Mouse (Mus musculus): ENCODE measurements around the gene Cyld. TPM values are rescaled to one million over a fixed set of nuclear protein-coding genes. Genes with fewer than 3 reads are reported as not detected.
A peak's percentile ranks its signal among the peaks of the same experiment; 100 is the strongest.
"Not testable (repeated sequence)": the region's sequence is repeated elsewhere in the genome, so short reads cannot be mapped to it uniquely, and the experiment has no call there.

Gene Cyld
- polyA plus RNA-seq, 1 experiment: 5.6 TPM

DNA sequence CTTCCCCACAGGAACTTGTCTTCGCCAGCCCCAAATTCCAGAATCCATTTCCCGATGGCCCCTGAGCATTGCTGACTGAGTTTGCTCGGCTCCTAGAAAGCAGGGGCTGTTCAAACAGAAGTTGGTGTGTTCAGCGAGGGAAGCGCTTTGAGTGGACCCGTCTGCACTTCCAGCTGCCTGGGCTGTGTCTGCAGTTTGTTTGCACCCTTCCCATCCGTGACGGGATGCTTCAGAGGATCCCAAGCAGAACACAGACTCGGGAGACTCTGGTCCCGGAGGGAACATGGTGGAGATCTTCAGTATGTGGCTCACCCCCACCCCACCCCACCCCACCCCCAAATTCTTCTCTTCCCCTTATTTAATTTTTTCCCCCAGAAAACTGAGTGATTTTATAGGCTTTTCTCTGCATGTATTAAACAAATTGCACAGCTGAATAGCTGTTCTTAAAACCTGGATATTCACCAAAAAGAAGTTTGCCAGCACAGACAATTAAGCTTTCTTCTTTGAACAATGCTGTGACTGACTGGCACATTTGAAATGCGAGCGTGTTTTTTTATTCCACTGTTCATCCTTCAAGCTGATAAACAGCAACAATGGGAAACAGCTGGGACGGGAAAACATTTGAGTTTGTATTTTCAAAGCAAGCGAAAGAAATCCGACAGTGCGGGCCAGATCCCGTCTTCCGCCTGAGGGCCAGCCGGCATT is 77.9 kb downstream of the Cyld start:
- Histone ChIP-seq H3K4me2 (ENCODE audit: low read depth) (peak overlapping the region; percentile 22), H3K36me3 (ENCODE audit: control insufficient read depth, insufficient read depth) (no peaks in the 10 kb centered on the region), H3K27me3 (ENCODE audit: control insufficient read depth, insufficient read depth, insufficient read length) (peaks cover 45% of the 10 kb centered on the region), H3ac (ENCODE audit: control insufficient read depth, insufficient read length) (no peak overlapping the region), H3K79me2 (ENCODE audit: control insufficient read depth, insufficient read depth) (no peaks in the 10 kb centered on the region), H3K4me3 (no peak overlapping the region)
- TF ChIP-seq MYOG (IDR thresholded peaks at IDR 0.05; ENCODE audit: control insufficient read depth in 1 of 3, insufficient read depth in 1 of 3, insufficient read length in 2 of 3, low read depth in 2 of 3) (no peak), POLR2A (IDR thresholded peaks at IDR 0.05; ENCODE audit: insufficient read length, low read depth) (no peak)

DNA sequence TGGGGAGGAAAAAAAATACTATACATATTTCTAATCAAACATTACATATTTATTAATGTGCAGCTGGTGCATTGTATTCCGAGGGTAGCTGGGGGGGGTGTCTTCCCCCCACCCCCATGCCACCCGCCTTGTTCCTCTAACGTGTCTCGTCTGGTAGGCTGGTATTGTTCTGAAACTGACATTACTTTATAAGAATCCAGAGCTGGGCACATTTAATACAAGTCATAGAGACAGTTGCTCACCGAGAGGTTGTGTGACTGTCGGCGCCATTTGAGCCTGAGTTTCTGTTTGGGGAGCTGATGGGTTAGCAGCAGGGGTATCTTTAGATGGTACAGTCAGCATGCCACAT is 78.4 kb downstream of the Cyld start:
- H3ac ChIP-seq (ENCODE audit: control insufficient read depth, insufficient read length): no peak overlapping the region
- H3K4me3 ChIP-seq: no peak overlapping the region
- no peaks in the 10 kb centered on the region for H3K79me2 ChIP-seq (ENCODE audit: control insufficient read depth, insufficient read depth)
- peaks cover 45% of the 10 kb centered on the region for H3K27me3 ChIP-seq (ENCODE audit: control insufficient read depth, insufficient read depth, insufficient read length)
- H3K36me3 ChIP-seq (ENCODE audit: control insufficient read depth, insufficient read depth): no peaks in the 10 kb centered on the region
- H3K4me2 ChIP-seq (ENCODE audit: low read depth): peak overlapping the region; percentile 22
- no peak for TF ChIP-seq MAX (IDR thresholded peaks at IDR 0.05; ENCODE audit: low read depth)
- no peak for TF ChIP-seq SRF (IDR thresholded peaks at IDR 0.05; ENCODE audit: control insufficient read depth, insufficient read length, low read depth)
- TF ChIP-seq MYOD1 (IDR thresholded peaks at IDR 0.05; ENCODE audit: control insufficient read depth in 1 of 3, insufficient read length in 2 of 3, low read depth in 2 of 3): no peak
- no peak for TF ChIP-seq TCF12 (IDR thresholded peaks at IDR 0.05; ENCODE audit: insufficient read depth, poor library complexity, severe bottlenecking)
- TF ChIP-seq POLR2AphosphoS2 (IDR thresholded peaks at IDR 0.05; ENCODE audit: insufficient read length, low read depth): no peak

DNA sequence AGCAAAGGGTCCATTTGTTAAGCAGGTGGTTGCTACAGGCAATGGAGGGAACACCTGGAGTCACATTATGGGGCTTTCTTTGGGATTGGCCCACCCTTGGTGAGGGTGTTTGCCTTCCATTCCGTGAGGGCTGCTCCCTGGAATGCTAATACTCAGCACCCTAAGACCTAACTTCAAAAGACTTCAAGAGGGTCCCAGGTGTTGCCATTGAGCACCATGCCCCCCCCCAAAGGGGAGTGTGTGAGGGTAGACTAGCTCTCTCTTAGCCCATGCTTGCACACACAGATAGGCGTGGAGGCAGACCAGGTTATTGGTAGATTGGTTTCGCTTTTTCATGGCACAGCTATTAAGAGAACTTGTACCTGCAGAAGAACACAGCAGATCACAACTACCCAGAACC is 83.3 kb downstream of the Cyld start:
- Histone ChIP-seq H3ac (ENCODE audit: control insufficient read depth, insufficient read length) (no peak overlapping the region), H3K4me3 (no peak overlapping the region), H3K36me3 (ENCODE audit: control insufficient read depth, insufficient read depth) (no peaks in the 10 kb centered on the region), H3K4me2 (ENCODE audit: low read depth) (no peak overlapping the region), H3K27me3 (ENCODE audit: control insufficient read depth, insufficient read depth, insufficient read length) (peaks cover 34% of the 10 kb centered on the region), H3K79me2 (ENCODE audit: control insufficient read depth, insufficient read depth) (no peaks in the 10 kb centered on the region)
- TF ChIP-seq MYOD1 (IDR thresholded peaks at IDR 0.05; ENCODE audit: control insufficient read depth in 1 of 3, insufficient read length in 2 of 3, low read depth in 2 of 3) (no peak), USF1 (IDR thresholded peaks at IDR 0.05; ENCODE audit: low read depth) (no peak), TCF12 (IDR thresholded peaks at IDR 0.05; ENCODE audit: insufficient read depth, poor library complexity, severe bottlenecking) (no peak), MAX (IDR thresholded peaks at IDR 0.05; ENCODE audit: low read depth) (no peak), TCF3 (IDR thresholded peaks at IDR 0.05; ENCODE audit: insufficient read length, low read depth) (no peak)

DNA sequence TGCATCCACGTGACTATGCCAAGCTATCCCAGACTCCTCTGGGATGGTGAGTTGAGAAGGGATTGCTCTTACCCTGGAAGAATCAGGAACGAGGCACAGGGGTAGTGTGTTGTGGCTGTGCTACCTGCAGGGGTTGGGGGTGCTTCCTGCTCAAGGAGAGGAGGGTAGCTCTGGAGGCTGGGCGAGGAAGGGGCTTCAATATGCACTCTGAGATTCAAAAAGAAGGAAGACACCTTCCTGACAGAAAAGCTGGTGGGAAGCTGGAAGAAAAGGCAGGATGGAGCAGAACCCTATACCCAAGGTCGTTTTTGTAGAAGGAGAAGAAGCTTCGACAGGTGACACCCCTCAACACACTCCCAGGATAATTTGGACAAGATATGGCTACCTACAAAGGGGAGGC is 84.5 kb downstream of the Cyld start:
- Histone ChIP-seq H3K4me3 (no peak overlapping the region), H3K4me2 (ENCODE audit: low read depth) (no peak overlapping the region), H3K79me2 (ENCODE audit: control insufficient read depth, insufficient read depth) (no peaks in the 10 kb centered on the region), H3K36me3 (ENCODE audit: control insufficient read depth, insufficient read depth) (no peaks in the 10 kb centered on the region), H3K27me3 (ENCODE audit: control insufficient read depth, insufficient read depth, insufficient read length) (peaks cover 31% of the 10 kb centered on the region), H3ac (ENCODE audit: control insufficient read depth, insufficient read length) (no peak overlapping the region)
- TF ChIP-seq CEBPB (IDR thresholded peaks at IDR 0.05; ENCODE audit: insufficient read depth, poor library complexity, severe bottlenecking) (no peak), MYOD1 (IDR thresholded peaks at IDR 0.05; ENCODE audit: control insufficient read depth in 1 of 3, insufficient read length in 2 of 3, low read depth in 2 of 3) (no peak), TCF3 (IDR thresholded peaks at IDR 0.05; ENCODE audit: insufficient read length, low read depth) (no peak), POLR2AphosphoS2 (IDR thresholded peaks at IDR 0.05; ENCODE audit: insufficient read length, low read depth) (no peak), TCF12 (IDR thresholded peaks at IDR 0.05; ENCODE audit: insufficient read depth, poor library complexity, severe bottlenecking) (no peak), E2F4 (IDR thresholded peaks at IDR 0.05; ENCODE audit: insufficient read depth) (no peak), USF1 (IDR thresholded peaks at IDR 0.05; ENCODE audit: low read depth) (no peak)

DNA sequence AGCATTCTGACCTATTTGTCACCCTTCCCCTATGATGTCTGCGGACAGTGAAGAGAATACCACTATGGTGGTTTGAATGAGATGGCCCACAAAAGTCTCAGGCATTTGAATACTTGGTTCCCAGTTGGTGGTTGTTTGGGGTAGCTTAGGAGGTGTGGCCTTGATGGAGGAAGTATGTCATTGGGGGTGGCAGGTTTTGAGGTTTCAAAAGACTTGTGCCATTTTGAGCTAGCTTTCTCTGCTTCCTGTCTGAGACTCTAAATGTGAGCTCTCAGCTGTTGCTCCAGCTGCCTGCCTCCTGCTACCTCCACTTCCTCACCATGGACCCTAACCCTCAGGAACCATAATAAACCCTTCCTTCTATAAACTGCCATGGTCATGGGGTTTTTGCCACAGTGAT is 86.9 kb downstream of the Cyld start:
- Histone ChIP-seq H3K79me2 (ENCODE audit: control insufficient read depth, insufficient read depth) (no peaks in the 10 kb centered on the region), H3K36me3 (ENCODE audit: control insufficient read depth, insufficient read depth) (no peaks in the 10 kb centered on the region), H3ac (ENCODE audit: control insufficient read depth, insufficient read length) (no peak overlapping the region)

DNA sequence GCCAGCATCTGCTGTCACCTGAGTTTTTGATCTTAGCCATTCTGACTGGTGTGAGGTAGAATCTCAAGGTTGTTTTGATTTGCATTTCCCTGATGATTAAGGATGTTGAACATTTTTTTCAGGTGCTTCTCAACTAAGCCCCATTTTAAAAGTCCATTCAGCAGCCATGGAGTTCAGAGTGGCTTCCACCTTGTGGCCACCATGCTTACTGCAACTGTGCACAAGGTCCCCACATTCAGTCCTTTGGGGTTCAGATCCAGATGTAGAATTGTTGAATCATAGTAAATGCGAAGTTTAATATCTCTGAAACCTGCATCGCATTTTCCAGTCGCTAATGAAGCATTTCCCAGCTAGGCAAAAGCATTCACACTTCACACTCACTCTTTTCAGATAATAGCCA is 91.5 kb downstream of the Cyld start:
- H3K27me3 ChIP-seq (ENCODE audit: control insufficient read depth, insufficient read depth, insufficient read length); H3K36me3 ChIP-seq (ENCODE audit: control insufficient read depth, insufficient read depth); H3ac ChIP-seq (ENCODE audit: control insufficient read depth, insufficient read length); H3K79me2 ChIP-seq (ENCODE audit: control insufficient read depth, insufficient read depth); H3K4me2 ChIP-seq (ENCODE audit: low read depth); H3K4me3 ChIP-seq: not testable (repeated sequence)

More for the DNA sequence above, 86.9 kb downstream of the Cyld start:
- Histone ChIP-seq H3K4me2 (ENCODE audit: low read depth) (no peak overlapping the region), H3K27me3 (ENCODE audit: control insufficient read depth, insufficient read depth, insufficient read length) (peaks cover 16% of the 10 kb centered on the region), H3K4me3 (no peak overlapping the region)
- TF ChIP-seq MYOG (IDR thresholded peaks at IDR 0.05; ENCODE audit: control insufficient read depth in 1 of 3, insufficient read depth in 1 of 3, insufficient read length in 2 of 3, low read depth in 2 of 3): no peak
- TF ChIP-seq E2F4 (IDR thresholded peaks at IDR 0.05; ENCODE audit: insufficient read depth): no peak
- TF ChIP-seq MYOD1 (IDR thresholded peaks at IDR 0.05; ENCODE audit: control insufficient read depth in 1 of 3, insufficient read length in 2 of 3, low read depth in 2 of 3): peak in 1 of 3 experiments; percentile 33
- TF ChIP-seq TCF3 (IDR thresholded peaks at IDR 0.05; ENCODE audit: insufficient read length, low read depth): no peak
